Mouse (Mus musculus) forebrain, embryonic 16.5 days (tissue): ENCODE data around the gene Klk1b5. TPM values are rescaled to one million over a fixed set of nuclear protein-coding genes. Genes with fewer than 3 reads are reported as not detected.
"Not testable (repeated sequence)": the region's sequence is repeated elsewhere in the genome, so short reads cannot be mapped to it uniquely, and the experiment has no call there.

Experiments used
- ATAC-seq: fragments of 200-750 bp; cut with Nextera tagmentation; 2 replicates; pipeline ENCODE4 v1.8.0; 2017; ENCODE audit warnings: mild to moderate bottlenecking, moderate library complexity
- H3K27ac ChIP-seq: fragments of 300-500 bp; sonication (generic); 2 replicates; pipeline ENCODE4 v1.5.1; 2014; ENCODE audit warnings: low read length, control low read depth
- H3K27me3 ChIP-seq: fragments of 300-500 bp; sonication (generic); replicated peaks from 2 replicates; pipeline ENCODE4 v1.6.1; 2014; ENCODE audit warnings: low read length; ENCODE audit not compliant: control insufficient read depth, insufficient read depth
- H3K36me3 ChIP-seq: fragments of 300-500 bp; sonication (generic); 2 replicates; pipeline ENCODE4 v1.6.1; 2014; ENCODE audit not compliant: control insufficient read depth, insufficient read depth
- H3K4me1 ChIP-seq: fragments of 300-500 bp; sonication (generic); replicated peaks from 2 replicates; pipeline ENCODE4 v1.6.1; 2014; ENCODE audit warnings: low read length; ENCODE audit not compliant: control insufficient read depth, insufficient read depth
- H3K4me2 ChIP-seq: fragments of 300-500 bp; sonication (generic); 2 replicates; pipeline ENCODE4 v1.6.1; 2014; ENCODE audit warnings: mild to moderate bottlenecking, low read length, control low read depth
- H3K4me3 ChIP-seq: fragments of 300-500 bp; sonication (generic); replicated peaks from 2 replicates; pipeline ENCODE4 v1.5.1; 2014; ENCODE audit warnings: mild to moderate bottlenecking, low read length, control low read depth
- H3K9ac ChIP-seq: fragments of 300-500 bp; sonication (generic); replicated peaks from 2 replicates; pipeline ENCODE4 v1.6.1; 2014; ENCODE audit warnings: low read depth, low read length, control low read depth
- H3K9me3 ChIP-seq: fragments of 300-500 bp; sonication (generic); 2 replicates; pipeline ENCODE4 v1.6.1; 2016; ENCODE audit warnings: low read length; ENCODE audit not compliant: control insufficient read depth
- WGBS: fragments of 180-500 bp; shearing (Covaris S2); extraction: QIAGEN DNeasy Blood & Tissue Kit; methylation state at CpG from one replicate; pipeline ENCODE4 v1.1.7; 2014; 5-methylcytosine and 5-hydroxymethylcytosine counted together
- polyA plus RNA-seq: library from polyadenylated mRNA; unstranded; fragments of >200 nt; fragmentation: Nextera tagmentation; extraction: Ambion mirVana; gene quantifications from 2 replicates; pipeline ENCODE4 v1.2.1, GENCODE M21; 2015

Gene Klk1b5
- polyA plus RNA-seq, 1 experiment from 2014 or later, result not detected

- not testable (repeated sequence) for H3K4me3 ChIP-seq, H3K27me3 ChIP-seq, H3K9ac ChIP-seq, H3K27ac ChIP-seq, H3K9me3 ChIP-seq, H3K4me2 ChIP-seq, ATAC-seq, H3K4me1 ChIP-seq, H3K36me3 ChIP-seq
- 73% methylated on average over 6 of the region's 6 CpGs for WGBS
These were observed 6.6 kb downstream of the Klk1b5 start for GRCm38 (mm10) chr7:44222335-44222734.

GRCm38 (mm10) chr7:44225076-44225475 is 9.3 kb downstream of the Klk1b5 start, which contains the start of gene Klk1:
Klk1 (plus strand) TSS chr7:44225360.
- 56% methylated on average over 1 of the region's 1 CpGs for WGBS
- no peak within 1 kb of the TSS for H3K9ac ChIP-seq
- ATAC-seq, result no peak

GRCm38 (mm10) chr7:44235909-44236308 is 20.2 kb downstream of the Klk1b5 start, which contains the start of gene Gm36864:
Gm36864 (plus strand) TSS chr7:44236177.
- no peak for ATAC-seq
- no peak within 1 kb of the TSS for H3K4me2 ChIP-seq

More at GRCm38 (mm10) chr7:44225076-44225475, 9.3 kb downstream of the Klk1b5 start, which contains the start of gene Klk1:
- no peaks in the 10 kb centered on the region for H3K4me1 ChIP-seq
- H3K27me3 ChIP-seq, result no peaks in the 10 kb centered on the region
- no peak within 1 kb of the TSS for H3K4me2 ChIP-seq
- H3K36me3 ChIP-seq, result no peaks in the 10 kb centered on the region
- no peaks in the 10 kb centered on the region for H3K9me3 ChIP-seq
- H3K27ac ChIP-seq, result no peak within 1 kb of the TSS
- no peak within 1 kb of the TSS for H3K4me3 ChIP-seq

GRCm38 (mm10) chr7:44239913-44240312 is 24.2 kb downstream of the Klk1b5 start:
- Histone ChIP-seq H3K4me2 (no peak overlapping the region), H3K9me3 (no peaks in the 10 kb centered on the region), H3K36me3 (no peaks in the 10 kb centered on the region), H3K27ac (no peak overlapping the region), H3K4me1 (no peaks in the 10 kb centered on the region), H3K4me3 (no peak overlapping the region), H3K27me3 (no peaks in the 10 kb centered on the region), H3K9ac (no peak overlapping the region)
- no peak for ATAC-seq
- 59% methylated on average over 2 of the region's 2 CpGs for WGBS

More at GRCm38 (mm10) chr7:44235909-44236308, 20.2 kb downstream of the Klk1b5 start, which contains the start of gene Gm36864:
- H3K4me3 ChIP-seq, result no peak within 1 kb of the TSS
- no peaks in the 10 kb centered on the region for H3K9me3 ChIP-seq
- no peaks in the 10 kb centered on the region for H3K27me3 ChIP-seq
- H3K36me3 ChIP-seq, result no peaks in the 10 kb centered on the region
- WGBS, result 76% methylated on average over 3 of the region's 3 CpGs
- H3K27ac ChIP-seq, result no peak within 1 kb of the TSS
- no peak within 1 kb of the TSS for H3K9ac ChIP-seq
- H3K4me1 ChIP-seq, result no peaks in the 10 kb centered on the region

- H3K4me2 ChIP-seq, result no peak overlapping the region
- no peaks in the 10 kb centered on the region for H3K27me3 ChIP-seq
- H3K9ac ChIP-seq, result no peak overlapping the region
- H3K36me3 ChIP-seq, result no peaks in the 10 kb centered on the region
- no peak overlapping the region for H3K27ac ChIP-seq
- 64% methylated on average over 1 of the region's 1 CpGs for WGBS
- no peak for ATAC-seq
- no peak overlapping the region for H3K4me3 ChIP-seq
- no peaks in the 10 kb centered on the region for H3K9me3 ChIP-seq
- H3K4me1 ChIP-seq, result peaks cover 4% of the 10 kb centered on the region
These were observed 25.0 kb downstream of the Klk1b5 start for GRCm38 (mm10) chr7:44240712-44241111.

GRCm38 (mm10) chr7:44241163-44241562 is 25.4 kb downstream of the Klk1b5 start:
- H3K4me3 ChIP-seq, result no peak overlapping the region
- no peaks in the 10 kb centered on the region for H3K27me3 ChIP-seq
- no peak for ATAC-seq
- peaks cover 6% of the 10 kb centered on the region for H3K4me1 ChIP-seq
- no peak overlapping the region for H3K4me2 ChIP-seq
- no peaks in the 10 kb centered on the region for H3K9me3 ChIP-seq
- H3K36me3 ChIP-seq, result no peaks in the 10 kb centered on the region
- H3K27ac ChIP-seq, result no peak overlapping the region
- no peak overlapping the region for H3K9ac ChIP-seq
- 83% methylated on average over 2 of the region's 2 CpGs for WGBS

GRCm38 (mm10) chr7:44244080-44244479 is 28.3 kb downstream of the Klk1b5 start:
- Histone ChIP-seq H3K4me2 (no peak overlapping the region), H3K27ac (no peak overlapping the region), H3K4me3 (no peak overlapping the region), H3K36me3 (peaks cover 9% of the 10 kb centered on the region), H3K4me1 (peaks cover 20% of the 10 kb centered on the region), H3K9me3 (no peaks in the 10 kb centered on the region), H3K27me3 (no peaks in the 10 kb centered on the region), H3K9ac (no peak overlapping the region)
- WGBS, result 64% methylated on average over 1 of the region's 1 CpGs
- ATAC-seq, result no peak

- 0% methylated on average over 61 of the region's 62 CpGs for WGBS
These were observed 30.6 kb downstream of the Klk1b5 start, which contains the start of the genes 1700028J19Rik and 2410002F23Rik for GRCm38 (mm10) chr7:44246055-44246983. 1700028J19Rik (minus strand) TSS chr7:44246695. 2410002F23Rik (plus strand) TSS chr7:44246722.

GRCm38 (mm10) chr7:44246984-44247470 is 31.3 kb downstream of the Klk1b5 start:
- Histone ChIP-seq H3K4me1 (peaks cover 22% of the 10 kb centered on the region), H3K27me3 (no peaks in the 10 kb centered on the region), H3K27ac (peak overlapping the region; percentile 93), H3K9ac (peak overlapping the region; percentile 96), H3K9me3 (no peaks in the 10 kb centered on the region), H3K36me3 (peaks cover 22% of the 10 kb centered on the region), H3K4me3 (peak overlapping the region; percentile 88), H3K4me2 (peak overlapping the region; percentile 88)
- under 1% methylated on average over 23 of the region's 23 CpGs for WGBS
- peak; percentile 31 for ATAC-seq

More at GRCm38 (mm10) chr7:44246055-44246983, 30.6 kb downstream of the Klk1b5 start, which contains the start of the genes 1700028J19Rik and 2410002F23Rik:
- Histone ChIP-seq H3K4me1 (peaks cover 22% of the 10 kb centered on the region), H3K9ac (peak within 1 kb of the TSS; percentile 96), H3K9me3 (no peaks in the 10 kb centered on the region), H3K4me3 (peak within 1 kb of the TSS; percentile 88), H3K27ac (peak within 1 kb of the TSS; percentile 93), H3K4me2 (peak within 1 kb of the TSS; percentile 91), H3K27me3 (no peaks in the 10 kb centered on the region), H3K36me3 (peaks cover 22% of the 10 kb centered on the region)
- peak; percentile 86 for ATAC-seq
